Mouse (Mus musculus): Measurements from ENCODE around the gene Dpf1. TPM values are rescaled to one million over a fixed set of nuclear protein-coding genes. Genes with fewer than 3 reads are reported as not detected.
A peak's percentile ranks its signal among the peaks of the same experiment; 100 is the strongest.

Dpf1 gene
- total RNA-seq, 2 experiments from 2014 or later: 105 to 112 TPM

DNA sequence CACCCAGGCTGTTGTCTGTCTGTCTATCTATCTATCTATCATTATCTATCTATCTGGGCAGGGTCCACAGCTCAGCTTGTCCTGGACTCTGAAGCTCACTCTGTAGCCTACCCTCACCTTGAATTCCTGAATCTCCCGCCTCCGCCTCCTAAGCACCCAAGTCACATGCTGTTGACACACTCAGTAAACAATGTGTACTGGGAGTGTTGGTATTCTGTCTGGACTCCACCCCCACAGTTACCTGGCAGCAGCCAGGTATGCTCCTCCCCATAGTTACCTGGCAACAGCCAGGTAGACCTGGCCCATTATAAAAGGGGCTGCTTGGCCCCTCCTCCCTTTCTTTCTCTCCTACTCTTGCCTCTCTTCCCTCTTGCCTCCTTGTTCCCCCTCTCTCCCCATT, 15.7 kb upstream of the Dpf1 start:
- DNase-seq (ENCODE audit: low spot score in 2 of 2): no peak

DNA sequence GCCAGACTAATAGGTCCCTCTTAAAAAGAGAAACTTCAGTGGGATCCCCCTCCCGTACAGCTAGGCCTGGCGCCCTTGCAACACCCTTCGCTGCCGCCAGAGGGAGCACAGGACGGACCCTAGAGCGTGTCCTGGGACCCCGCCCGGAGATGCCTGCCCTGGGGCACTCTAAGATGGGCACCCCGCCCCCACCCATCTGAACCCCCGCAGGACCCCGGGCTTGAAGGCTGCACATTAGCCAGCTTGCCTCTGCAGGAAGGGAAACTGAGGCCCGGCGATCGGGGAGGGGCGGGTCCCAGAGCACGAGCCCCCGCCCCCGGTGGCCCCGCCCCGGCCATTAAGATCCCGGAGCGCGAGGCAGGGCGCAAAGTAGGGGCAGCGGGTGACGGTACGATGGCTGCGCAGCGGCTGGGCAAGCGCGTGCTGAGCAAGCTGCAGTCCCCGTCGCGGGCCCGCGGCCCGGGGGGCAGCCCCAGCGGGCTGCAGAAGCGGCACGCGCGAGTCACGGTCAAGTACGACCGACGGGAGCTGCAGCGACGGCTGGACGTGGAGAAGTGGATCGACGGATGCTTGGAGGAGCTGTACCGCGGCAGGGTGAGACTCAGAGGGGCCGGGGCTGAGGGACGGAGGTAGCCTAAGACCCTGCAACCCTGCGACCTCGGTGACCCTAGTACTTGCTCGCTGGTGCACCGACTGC, 14.7 kb upstream of the Dpf1 start, which contains the start of gene Ppp1r14a:
TSS of gene Ppp1r14a (plus strand) at position 367 of the 697 bp plus-strand sequence.
- peak in 1 of 2 experiments; percentile 61 for DNase-seq (ENCODE audit: low spot score in 2 of 2)

DNA sequence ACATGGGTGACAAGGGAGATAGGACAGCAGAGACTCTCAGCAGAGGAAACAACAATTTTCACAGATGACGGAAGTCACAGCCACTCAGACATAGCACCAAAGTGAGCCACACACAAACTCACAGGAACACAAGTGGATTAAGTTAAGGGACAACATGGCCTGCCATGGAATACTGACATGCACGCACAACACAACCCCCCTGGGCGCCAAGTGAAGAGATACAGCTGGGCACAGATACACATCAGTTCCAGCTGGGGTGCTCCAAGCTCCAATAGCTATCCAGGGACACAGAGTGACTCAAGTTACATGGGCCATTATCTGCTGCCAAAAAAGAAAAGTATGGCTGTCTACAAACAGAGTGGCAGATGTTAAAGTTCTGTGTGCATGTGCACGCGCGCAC, 13.9 kb upstream of the Dpf1 start:
- DNase-seq (ENCODE audit: low spot score in 2 of 2): no peak

DNA sequence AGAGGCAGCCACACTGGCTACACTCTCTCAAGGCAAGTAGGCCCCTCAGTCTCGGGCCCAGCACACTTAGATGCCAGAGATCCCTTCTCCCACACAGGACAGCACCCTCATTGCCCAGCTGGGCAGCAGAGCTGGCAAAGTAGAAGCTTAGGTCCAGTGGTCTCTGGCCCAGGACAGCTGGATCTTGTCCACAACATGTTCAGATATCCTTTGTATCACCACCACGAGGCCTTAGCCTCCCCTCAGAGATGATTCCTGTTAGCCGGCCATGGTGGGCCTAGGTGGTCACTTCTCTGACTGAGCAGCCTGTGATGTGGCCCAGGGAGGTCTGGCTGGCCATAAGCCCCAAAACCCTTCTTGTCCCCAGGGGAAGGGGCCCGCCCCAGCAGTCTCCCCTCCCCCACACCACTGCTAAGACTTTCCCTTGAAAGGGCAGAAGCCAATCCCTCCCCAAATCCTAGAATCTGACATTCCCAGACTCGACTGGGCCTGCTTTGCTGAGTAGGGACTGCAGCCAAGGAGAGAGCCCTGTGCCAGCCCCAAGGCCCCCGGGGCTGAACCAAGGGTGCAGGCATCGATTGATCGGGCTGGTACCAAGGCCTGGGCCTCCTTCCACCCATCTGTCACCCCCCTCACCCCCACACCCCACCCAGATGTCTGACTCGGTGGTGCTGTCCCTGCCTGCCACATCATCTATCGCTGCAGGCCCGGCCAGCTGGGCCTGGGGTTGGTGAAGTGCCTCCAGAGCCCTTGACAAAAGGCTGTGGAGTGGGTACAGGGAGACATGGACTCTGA, 12.9 kb upstream of the Dpf1 start:
- peak in 1 of 2 experiments; percentile 50 for DNase-seq (ENCODE audit: low spot score in 2 of 2)

DNA sequence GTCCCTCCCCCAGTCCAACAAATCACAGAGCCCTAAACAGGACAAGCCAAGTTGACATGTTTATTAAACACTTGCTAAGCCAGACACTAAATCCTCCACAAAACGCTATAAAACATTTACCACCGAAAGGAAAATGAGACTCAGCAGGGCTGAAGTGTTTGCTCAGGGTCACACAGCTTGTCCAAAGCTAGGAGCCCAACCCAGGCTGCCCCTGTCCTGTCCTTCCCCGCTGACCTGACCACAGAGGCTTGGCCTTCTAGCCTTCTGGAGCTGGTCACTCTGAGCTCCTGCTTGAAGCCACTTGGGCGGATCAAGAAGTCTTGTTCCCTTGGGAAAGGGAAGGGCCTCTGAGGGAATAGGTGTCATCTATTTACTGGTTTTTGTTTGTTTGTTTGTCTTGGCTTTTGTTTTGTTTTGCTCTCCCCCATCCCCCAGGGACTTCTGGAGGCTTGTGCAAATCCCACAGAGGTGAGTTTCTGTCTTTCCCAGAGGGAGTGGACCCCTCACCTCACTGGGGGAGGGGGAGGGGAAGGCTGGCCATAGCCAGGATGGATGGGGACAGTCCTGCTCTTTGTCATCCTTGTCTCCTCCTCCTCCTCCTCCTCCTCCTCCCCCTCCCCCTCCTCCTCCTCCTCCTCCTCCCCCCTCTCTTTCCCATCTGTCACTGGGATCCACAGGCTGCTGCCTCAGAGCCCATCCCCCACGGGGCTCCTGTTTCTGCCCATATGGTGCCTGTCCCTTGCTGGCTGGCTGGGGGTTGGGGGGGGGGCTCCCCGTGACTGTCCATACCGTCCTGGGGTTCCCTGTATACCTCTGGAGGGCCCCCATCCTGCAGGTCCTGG, 11.9 kb upstream of the Dpf1 start:
- peak in 1 of 2 experiments; percentile 55 for DNase-seq (ENCODE audit: low spot score in 2 of 2)

DNA sequence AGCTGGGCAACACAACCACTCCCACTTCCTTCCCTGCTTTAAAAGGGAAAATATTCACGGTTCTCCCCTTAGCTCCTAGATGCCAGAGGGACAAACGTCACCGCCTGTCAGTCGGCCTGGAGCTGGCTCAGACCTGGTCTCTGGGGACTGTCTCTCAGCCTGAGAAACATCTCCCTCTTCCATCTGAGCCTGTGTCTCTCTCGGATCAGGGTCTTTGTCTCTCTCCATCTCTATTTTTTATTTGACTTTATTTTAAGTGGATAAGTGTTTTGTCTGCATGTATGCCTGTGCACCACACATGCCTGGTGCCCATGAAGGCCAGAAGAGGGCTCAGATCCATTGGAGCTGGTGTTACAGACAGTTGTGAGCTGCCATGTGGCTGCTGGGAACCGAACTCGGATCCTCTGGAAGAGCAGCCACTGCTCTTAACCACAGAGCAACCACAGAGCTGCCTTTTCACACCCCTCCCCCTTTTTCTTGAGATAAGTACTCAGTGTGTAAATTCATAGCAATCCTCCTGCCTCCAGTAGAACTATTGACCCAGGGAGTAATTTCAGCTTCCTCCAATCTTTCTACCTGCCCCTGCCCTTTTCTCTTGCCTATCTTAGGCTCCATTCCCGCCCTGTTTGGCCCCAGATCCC, 11.2 kb upstream of the Dpf1 start:
- no peak for DNase-seq (ENCODE audit: low spot score in 2 of 2)

DNA sequence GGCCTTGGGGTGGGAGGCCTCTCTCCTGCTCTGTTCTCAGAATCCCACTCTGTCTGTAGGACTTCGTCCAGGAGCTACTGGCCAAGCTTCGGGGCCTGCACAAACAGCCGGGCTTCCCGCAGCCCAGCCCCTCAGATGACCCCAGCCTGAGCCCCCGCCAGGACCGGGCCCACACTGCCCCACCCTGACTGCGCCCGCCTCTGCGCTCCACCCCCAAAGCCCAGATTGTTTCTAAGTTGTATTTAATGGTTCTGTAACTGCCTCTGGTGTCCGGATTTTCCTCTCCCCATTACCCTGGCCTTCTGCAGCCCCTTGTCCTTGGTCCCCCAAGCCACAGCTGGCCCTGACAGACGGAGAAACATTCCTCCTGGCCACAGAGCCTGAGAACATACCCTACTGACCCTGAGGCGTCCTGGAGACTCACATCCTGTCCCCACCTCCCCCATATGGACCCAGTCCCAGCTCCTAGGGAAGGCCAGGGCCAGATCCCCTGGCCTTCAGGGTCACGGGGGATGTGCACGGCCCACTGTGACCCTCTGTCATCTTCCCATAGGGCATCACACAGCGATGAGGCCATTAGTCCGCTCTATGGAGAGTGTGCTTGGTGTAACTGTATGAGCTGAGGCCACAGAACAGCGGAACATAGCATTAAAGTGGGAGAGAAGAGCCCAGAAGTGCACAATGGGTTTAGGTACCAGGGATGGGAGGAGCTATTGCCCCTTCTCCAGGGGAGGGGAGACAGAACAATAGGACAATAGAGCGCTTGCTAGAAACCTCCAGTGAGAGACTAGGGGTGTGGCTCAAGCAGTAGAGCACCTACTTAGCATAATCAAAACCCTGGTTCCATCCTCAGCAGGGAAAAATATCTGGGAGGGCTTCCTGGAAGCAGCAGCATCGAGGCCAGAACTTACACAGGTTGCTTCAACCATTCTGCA, 10.4 kb upstream of the Dpf1 start:
- peak in 1 of 2 experiments; percentile 20 for DNase-seq (ENCODE audit: low spot score in 2 of 2)

DNA sequence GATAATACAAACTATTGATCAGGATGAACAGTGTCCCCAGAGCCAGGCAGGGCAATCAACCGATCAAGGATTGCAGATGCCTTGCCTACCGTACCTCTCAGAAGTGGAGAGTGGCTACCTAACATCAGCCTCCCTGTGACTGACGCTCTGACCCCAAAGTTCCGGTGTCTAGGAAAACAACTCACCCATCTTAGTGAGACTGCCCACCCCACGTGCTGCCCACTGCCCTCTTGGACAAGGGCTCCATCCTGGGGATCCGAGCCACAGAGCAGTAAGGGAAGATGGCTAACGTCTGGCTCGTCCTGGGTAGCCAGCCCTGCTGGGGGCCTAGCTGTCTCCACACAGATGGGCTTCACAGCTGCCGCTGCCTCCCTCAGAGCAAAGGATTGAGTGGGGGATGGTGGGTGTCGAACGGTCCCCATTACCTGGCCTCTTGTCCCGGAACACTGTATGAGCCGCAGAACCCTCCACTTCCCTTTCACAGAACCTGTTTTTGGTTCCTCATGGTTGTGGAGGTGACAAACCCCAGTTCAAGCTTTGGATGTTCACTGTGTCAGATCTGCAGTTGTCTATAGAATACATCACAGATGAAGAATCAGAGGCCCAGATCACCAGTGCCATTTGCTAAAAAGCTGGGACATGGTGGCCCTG, 9.5 kb upstream of the Dpf1 start:
- DNase-seq (ENCODE audit: low spot score in 2 of 2): peak in 1 of 2 experiments; percentile 10

DNA sequence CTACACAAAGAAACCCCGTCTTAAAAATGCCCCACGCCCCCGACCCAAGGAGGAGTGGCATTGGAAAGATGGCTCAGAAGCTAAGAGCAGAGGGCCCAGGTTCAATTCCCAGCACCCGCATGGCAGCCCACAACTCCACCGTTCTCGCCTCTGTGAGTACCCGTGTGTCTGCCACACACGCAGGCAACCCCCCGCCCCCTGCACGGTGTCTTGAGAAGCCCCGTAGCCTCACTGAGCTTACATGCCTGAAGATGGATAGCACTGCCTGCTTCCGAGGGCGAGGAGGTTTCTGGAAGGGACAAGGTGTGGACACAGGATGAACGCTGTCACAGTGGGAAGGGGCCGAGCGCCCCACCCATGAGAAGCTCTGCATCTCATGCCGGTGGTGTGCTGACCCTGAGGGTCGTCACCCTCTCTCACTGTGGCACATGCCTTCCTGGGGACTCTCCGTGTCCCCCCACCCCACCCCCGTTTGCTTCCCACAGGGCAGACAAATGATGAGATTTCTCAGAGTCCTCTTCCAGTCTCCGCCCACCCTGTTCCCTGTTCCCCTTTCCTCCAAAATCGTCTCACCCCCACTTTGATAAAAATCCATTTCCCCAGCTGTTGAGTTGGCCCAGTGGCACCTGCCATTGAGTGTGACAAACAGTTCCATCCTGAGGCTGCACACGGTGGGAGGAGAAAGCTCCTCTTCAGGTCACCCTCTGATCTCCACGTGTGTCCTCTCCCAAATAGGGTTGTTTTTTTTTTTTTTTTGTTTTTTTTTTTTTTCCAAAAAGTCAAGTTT, 7.7 kb upstream of the Dpf1 start:
- DNase-seq (ENCODE audit: low spot score in 2 of 2): peak in 1 of 2 experiments; percentile 7

DNA sequence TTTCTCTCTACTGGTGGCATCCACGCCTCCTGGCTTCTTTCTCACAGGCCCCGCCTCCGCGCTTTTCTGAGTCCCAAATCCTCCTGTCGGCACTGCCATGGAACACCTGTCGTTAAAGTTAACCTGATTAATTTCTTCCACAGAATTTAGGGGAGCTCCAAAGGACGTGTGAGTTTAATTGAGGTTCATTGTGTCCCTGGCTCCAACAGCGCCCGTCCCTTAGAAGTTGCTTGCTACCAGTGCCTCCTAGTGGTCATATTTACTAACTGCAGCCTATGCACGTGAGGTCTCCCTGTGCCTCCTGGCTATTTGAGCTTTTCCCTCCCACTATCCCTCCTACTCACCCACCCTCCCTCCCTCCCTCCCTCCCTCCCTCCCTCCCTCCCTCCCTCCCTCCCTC, 6.8 kb upstream of the Dpf1 start:
- DNase-seq (ENCODE audit: low spot score in 2 of 2): peak in 1 of 2 experiments; percentile 78

DNA sequence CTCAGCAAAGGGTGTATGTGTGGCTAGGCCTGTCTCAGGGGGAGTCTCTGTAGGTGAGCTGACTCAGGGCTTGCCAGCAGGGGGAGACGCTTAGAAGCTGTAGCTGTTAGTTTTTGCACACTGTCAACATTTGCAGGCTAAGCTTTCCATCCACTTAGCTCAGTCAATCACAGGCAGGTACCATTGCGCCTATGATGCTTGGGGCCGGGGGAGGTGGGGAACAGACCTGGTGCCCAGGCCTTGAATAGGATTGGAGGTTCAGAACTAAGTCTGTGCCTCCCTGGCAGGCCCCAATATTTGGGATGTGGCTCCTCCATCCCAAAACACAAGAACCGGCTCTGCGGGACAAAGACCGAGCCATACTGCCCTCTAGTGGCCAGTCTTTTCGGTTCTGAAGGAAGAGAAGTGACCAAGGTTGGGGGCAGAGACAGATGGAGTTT, 2.6 kb upstream of the Dpf1 start:
- peak in 1 of 2 experiments; percentile 78 for DNase-seq (ENCODE audit: low spot score in 2 of 2)

DNA sequence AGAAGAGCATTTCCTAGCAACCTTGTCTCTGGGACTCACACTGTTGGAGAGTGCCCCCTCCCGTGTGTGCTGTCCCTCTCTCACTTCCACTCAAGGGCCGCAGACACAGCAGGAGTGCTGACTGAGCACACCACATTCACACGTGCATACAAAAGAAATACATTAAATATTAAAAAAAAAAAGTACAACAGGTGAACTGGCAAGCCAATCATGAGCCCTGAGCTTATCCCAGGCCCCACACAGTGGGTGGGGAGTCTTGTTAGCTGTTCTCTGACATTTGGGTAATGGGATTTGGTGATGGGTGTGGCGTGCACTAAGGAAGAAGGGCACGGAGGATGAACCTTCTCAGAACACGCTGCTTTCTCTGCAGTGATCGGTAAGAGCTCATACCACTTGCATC, 1.1 kb upstream of the Dpf1 start:
- no peak for DNase-seq (ENCODE audit: low spot score in 2 of 2)

DNA sequence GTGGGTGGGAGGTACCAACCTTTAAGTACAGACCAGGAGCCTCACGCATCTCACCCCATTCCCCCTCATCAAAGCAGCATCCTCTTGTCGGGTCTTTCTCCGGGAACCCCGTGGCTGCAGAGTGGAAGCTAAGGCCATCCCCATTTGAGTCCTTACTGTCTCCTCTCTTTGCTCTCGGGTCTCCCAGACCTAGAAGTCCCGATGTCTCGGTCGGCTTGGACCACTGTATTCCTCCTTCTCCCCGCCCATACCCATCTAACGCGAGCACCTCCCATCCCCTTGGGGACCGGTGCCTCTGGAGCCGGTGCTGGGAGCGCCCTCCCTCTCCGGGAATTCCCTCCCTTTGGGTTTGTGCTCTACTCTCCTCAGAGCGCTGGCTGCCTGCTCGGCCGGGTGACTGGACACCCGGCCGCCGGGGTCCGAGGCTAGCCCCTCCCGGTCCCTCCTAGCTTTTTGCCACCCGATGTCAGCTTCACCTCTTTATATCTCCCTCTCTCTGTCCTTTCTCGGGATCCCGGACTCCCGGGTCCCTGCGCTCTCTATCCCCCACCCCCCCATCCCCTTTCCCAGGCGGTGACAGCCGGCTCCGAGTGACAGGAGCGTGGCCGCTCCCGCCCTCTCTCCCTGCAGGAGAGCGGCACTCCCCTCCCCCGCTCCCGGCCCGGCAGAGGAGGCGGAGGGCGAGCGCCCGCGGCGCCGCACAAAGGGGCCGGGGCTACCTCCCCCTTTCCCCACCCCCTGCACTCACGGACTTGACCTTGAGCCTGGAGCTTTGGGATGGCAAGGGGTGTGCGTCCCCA, 912 bp downstream of the Dpf1 start:
- DNase-seq (ENCODE audit: low spot score in 2 of 2): peak in 1 of 2 experiments; percentile 38

DNA sequence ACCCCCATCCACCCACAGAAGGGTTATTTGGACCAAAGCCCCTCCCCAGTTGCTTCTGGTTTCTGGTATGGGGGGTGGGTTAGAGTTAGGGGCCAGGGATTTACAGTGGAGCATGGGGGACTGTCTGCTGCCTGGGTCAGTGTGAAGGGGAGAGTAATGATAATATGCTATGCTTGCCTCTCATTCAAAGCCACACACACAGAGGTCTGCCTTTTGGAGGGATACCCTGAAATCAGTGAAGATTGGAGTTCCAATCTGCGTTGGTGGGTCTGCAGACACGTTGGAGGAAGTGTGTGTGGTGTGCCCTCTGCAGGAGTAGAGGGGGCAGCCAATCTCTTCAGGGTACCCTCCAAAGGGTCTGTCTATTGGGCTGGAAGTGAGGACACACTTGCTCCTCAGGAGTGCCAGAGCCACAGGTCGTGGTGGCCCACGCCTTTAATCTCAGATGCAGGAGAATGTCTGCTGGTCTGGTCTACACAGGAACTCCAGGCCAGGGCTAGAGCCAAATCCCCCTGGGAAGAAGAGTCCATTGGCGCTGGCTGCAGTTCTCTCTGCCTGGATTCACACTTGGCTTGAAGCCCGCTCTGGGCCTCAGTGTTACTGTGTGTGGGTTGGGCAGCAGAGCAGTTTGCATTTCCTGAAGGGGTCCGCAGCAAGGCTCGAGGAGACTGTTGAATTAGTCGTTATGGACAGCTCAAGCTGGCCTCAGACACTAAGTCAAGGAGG, 1.7 kb downstream of the Dpf1 start:
- no peak for DNase-seq (ENCODE audit: low spot score in 2 of 2)

DNA sequence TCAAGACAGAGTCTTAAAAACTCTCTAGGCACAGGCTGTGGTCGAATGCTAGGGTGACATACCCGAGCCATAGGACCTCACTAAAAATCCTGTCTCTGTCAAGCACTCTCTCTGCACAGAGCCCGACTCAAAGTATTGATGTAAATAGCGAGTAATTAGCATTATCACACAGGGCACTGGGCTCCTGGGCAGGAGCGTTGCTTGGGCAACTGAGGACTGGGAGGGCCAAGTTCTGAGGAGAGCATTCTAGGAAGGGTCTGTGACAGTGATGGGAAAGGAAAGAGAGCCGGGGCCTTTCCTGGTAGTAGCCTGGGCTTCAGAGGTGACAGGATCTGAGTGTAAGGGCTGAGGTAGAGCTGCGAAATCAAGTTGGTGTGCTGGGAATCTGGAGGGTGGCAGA, 2.4 kb downstream of the Dpf1 start:
- DNase-seq (ENCODE audit: low spot score in 2 of 2): no peak

DNA sequence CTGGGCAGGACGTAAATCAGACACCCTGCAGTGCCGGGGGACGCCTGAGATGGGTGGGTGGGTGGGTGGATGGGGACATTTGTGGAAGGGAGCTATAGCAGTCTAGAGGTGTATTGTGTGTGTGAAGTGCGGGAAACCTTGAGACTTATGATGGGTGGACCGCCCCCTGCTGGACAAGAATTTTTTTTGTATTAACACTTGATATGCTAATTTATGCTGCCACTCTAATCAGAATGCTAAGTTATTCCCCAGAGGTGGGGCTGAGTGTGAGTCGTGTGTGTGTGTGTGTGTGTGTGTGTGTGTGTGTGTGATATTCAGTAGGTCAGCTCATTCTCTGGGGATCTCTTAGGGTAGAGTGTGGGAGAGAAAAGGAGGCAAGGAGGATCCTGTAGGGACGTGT, 2.9 kb downstream of the Dpf1 start:
- peak in 1 of 2 experiments; percentile 77 for DNase-seq (ENCODE audit: low spot score in 2 of 2)

Measured in layer of hippocampus, adult 18-20 months (tissue).